Mouse (Mus musculus) olfactory bulb, adult 2 months (tissue): ENCODE results near the gene Abcd4.

Source experiments
- CTCF ChIP-seq: fragments of 200-500 bp; IDR thresholded peaks from 2 replicates; pipeline ENCODE4 v1.5.1; 2012; ENCODE audit warnings: low read depth, mild to moderate bottlenecking, low read length, moderate library complexity; ENCODE audit not compliant: insufficient read depth
- POLR2A ChIP-seq: fragments of 200-500 bp; IDR thresholded peaks from 2 replicates; pipeline ENCODE4 v1.6.1; 2012; ENCODE audit warnings: mild to moderate bottlenecking, low read depth, low read length, moderate library complexity; ENCODE audit not compliant: insufficient read depth

DNA sequence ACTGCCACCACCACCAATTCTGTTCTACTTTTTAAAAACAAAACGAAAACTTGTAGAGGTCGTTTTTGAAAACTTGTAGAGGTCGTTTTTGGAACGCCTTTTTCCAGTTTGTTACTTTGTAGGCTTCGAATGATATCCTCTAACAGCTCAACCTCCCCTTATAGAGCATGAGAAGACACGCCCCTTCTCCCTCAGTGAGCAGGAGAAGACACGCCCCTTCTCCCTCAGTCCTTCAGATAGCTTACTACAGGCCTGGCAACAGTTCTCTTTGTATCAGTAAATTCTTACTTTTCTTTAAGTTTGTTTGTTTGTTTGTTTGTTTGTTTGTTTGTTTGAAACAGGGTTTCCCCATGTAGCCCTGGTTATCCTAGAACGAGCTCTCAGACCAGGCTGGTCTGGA is 62.0 kb downstream of the Abcd4 start:
- TF ChIP-seq CTCF (no peak), POLR2A (no peak)
